Mouse (Mus musculus) common myeloid progenitor, adult 5-6 weeks (primary cell): Measurements from ENCODE around the gene Efcc1. TPM values are rescaled to one million over a fixed set of nuclear protein-coding genes. Genes with fewer than 3 reads are reported as not detected.

ENCODE experiments used
- ATAC-seq: replicated peaks from 2 replicates; pipeline ENCODE4 v1.8.0; 2016; ENCODE audit warnings: low read depth, mild to moderate bottlenecking, moderate TSS enrichment, inconsistent platforms; ENCODE audit not compliant: poor library complexity, severe bottlenecking
- total RNA-seq: library from RNA; stranded (forward); fragments of 200-1000, 187-1606 nt; gene quantifications from 2 replicates; pipeline ENCODE4 v1.2.3, GENCODE M21; 2017

Efcc1 gene
- total RNA-seq, 1 experiment from 2014 or later = 9.5 TPM

DNA sequence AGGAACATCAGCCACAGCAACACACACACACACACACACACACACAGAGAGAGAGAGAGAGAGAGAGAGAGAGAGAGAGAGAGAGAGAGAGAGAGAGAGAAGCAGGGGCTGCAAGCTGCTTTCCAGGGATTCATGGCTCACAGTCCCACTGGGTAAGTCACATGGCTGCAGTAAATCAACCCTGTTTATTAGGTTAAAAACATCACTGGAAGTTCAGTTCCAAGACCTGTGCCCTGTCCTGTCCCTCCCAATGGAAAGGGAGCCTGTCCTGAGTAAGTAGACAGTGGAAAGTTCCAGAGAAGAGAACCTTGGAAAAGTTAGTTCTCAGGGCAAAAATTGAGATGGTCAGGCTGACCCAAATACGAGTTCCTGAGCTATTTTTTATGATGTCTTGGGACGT lies 66.7 kb downstream of the Efcc1 start:
- no peak for ATAC-seq

GRCm38 (mm10) chr6:87799576-87799975 lies 68.9 kb downstream of the Efcc1 start:
- ATAC-seq = peak; percentile 42; the same call in 1 of the 2 replicates

GRCm38 (mm10) chr6:87802462-87802861 lies 71.8 kb downstream of the Efcc1 start:
- no peak for ATAC-seq

- ATAC-seq = no peak
Measured at GRCm38 (mm10) chr6:87804036-87804435, 73.4 kb downstream of the Efcc1 start.

DNA sequence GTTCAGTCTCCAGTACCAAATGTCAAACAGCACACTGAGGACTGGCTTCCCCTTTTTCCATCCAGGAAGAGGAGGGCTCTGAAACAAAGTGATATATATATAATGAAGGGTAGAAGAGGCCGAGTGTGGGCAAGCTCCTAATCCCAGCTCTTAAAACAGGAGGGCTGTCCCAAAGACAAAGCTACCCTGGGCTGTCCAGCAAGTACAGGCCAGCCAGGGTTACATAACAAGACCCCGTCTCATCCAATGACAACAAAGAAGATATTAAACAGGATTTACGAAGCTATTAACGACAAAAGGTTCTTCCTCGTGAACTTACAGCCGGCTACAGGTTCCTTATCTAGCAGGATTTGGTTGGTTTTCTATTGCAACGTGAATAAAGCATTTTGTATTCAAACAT lies 74.2 kb downstream of the Efcc1 start:
- no peak for ATAC-seq

DNA sequence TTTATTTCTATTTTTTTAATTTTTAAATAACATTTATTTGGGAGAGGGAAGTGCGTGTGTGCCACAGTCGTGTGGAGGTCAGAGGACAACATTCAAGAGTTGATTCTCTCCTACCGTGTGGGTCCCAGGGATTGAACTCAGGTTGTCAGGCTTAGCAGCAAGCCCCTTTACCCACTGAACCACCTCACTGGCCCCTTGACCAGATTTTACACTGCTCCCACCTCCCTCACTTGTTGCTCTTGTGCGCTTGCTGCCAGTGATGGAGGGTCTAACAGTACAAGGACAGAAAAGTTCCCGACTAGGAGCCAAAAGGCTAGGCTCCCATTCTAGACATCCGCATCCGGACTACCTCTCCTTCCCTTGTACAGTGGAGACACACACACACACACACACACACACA lies 74.8 kb downstream of the Efcc1 start:
- ATAC-seq = no peak

Other genes starting within 250 kb of the Efcc1 start
- gene Arhgap25, start 197.6 kb upstream of the Efcc1 start, total RNA-seq = 32.7 and 44.2 TPM in 2 replicates
- 0.46 TPM in 1 of 2 replicates, not detected in the other for gene Prokr1, start 140.1 kb upstream of the Efcc1 start, total RNA-seq
- 36.5 and 42.4 TPM in 2 replicates for gene Aplf, start 58.7 kb upstream of the Efcc1 start, total RNA-seq
- 13.4 and 14.6 TPM in 2 replicates for gene Gp9, start 47.2 kb downstream of the Efcc1 start, total RNA-seq
- gene Rab43, start 81.3 kb downstream of the Efcc1 start, total RNA-seq = 7.1 and 10.1 TPM in 2 replicates
- 16.3 and 25.1 TPM in 2 replicates for gene Gm45140, start 104.9 kb downstream of the Efcc1 start, total RNA-seq
- gene Isy1, start 107.9 kb downstream of the Efcc1 start, total RNA-seq = 140 and 162 TPM in 2 replicates
- 1,356 and 1,403 TPM in 2 replicates for gene Cnbp, start 120.2 kb downstream of the Efcc1 start, total RNA-seq
- 54.9 and 59.2 TPM in 2 replicates for gene Copg1, start 156.9 kb downstream of the Efcc1 start, total RNA-seq
- 44.9 and 47.6 TPM in 2 replicates for gene Hmces, start 183.1 kb downstream of the Efcc1 start, total RNA-seq